Mouse (Mus musculus): ENCODE results near the gene Rarg. TPM values are rescaled to one million over a fixed set of nuclear protein-coding genes. Genes with fewer than 3 reads are reported as not detected.

Gene Rarg
- total and polyA plus RNA-seq, 2 experiments from 2014 or later: 4.6 to 6.5 TPM

GRCm38 (mm10) chr15:102193652-102194051, 63.7 kb downstream of the Rarg start:
- Histone ChIP-seq H3K4me2 (ENCODE audit: low read depth) (no peak overlapping the region), H3K27ac (ENCODE audit: low read depth, low read length) (no peak overlapping the region), H3K4me3 (ENCODE audit: low read depth, low read length) (no peak overlapping the region), H3K9me3 (ENCODE audit: low read length) (no peaks in the 10 kb centered on the region), H3K36me3 (ENCODE audit: insufficient read depth) (no peaks in the 10 kb centered on the region; the same call in 1 of the 2 replicates), H3K9ac (no peak overlapping the region), H3K27me3 (ENCODE audit: insufficient read depth, low read length) (no peaks in the 10 kb centered on the region), H3K4me1 (ENCODE audit: insufficient read depth) (no peaks in the 10 kb centered on the region)
- DNase-seq (no peak), ATAC-seq (no peak)
- WGBS: 88% methylated on average over 4 of the region's 4 CpGs
- no peak for TF ChIP-seq CTCF (IDR thresholded peaks at IDR 0.05; ENCODE audit: low read depth)

- H3K4me1 ChIP-seq (ENCODE audit: insufficient read depth): no peaks in the 10 kb centered on the region
- DNase-seq (no peak), ATAC-seq (no peak)
- H3K27ac ChIP-seq (ENCODE audit: low read depth, low read length): no peak overlapping the region
- no peak overlapping the region for H3K4me2 ChIP-seq (ENCODE audit: low read depth)
- H3K27me3 ChIP-seq (ENCODE audit: insufficient read depth, low read length): no peaks in the 10 kb centered on the region
- no peak for TF ChIP-seq CTCF (IDR thresholded peaks at IDR 0.05; ENCODE audit: low read depth)
- no peaks in the 10 kb centered on the region for H3K9me3 ChIP-seq (ENCODE audit: low read length)
- no peak overlapping the region for H3K4me3 ChIP-seq (ENCODE audit: low read depth, low read length)
- H3K36me3 ChIP-seq (ENCODE audit: insufficient read depth): no peaks in the 10 kb centered on the region; the same call in 1 of the 2 replicates
- H3K9ac ChIP-seq: no peak overlapping the region
- 74% methylated on average over 5 of the region's 5 CpGs for whole genome bisulfite sequencing
Measured at GRCm38 (mm10) chr15:102192820-102193386, 64.4 kb downstream of the Rarg start.

DNA sequence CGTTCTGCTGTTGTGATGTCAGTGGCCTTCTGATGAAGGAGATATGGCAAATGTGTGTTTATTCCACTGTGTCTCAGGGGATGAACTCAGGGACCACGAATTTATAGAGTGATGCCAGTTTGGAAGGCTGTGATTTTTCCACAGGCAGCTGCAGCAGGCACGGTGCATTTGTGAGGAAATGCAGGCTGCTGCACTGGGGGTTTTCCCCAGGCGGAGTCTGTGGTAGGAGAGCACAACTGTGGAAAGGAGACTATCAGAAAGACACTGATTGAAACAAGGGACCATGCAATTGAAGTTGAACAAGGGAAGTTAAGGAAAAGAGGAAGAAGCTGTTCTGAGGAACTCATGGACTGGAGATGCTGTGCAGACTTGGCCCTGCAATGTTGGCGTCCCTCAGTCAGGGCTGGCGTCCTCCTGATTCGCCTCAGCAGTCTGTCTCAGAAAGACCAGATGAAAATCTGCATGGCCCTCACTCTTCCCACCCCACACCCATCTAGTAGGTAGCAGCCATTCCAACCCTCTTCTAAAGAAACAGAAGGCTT, 65.0 kb downstream of the Rarg start:
- no peaks in the 10 kb centered on the region; the same call in 1 of the 2 replicates for H3K36me3 ChIP-seq (ENCODE audit: insufficient read depth)
- H3K4me1 ChIP-seq (ENCODE audit: insufficient read depth): no peaks in the 10 kb centered on the region
- DNase-seq (no peak), ATAC-seq (no peak)
- no peak overlapping the region for H3K27ac ChIP-seq (ENCODE audit: low read depth, low read length)
- no peak for TF ChIP-seq CTCF (IDR thresholded peaks at IDR 0.05; ENCODE audit: low read depth)
- H3K27me3 ChIP-seq (ENCODE audit: insufficient read depth, low read length): no peaks in the 10 kb centered on the region
- H3K9me3 ChIP-seq (ENCODE audit: low read length): no peaks in the 10 kb centered on the region
- 85% methylated on average over 7 of the region's 7 CpGs for WGBS
- H3K4me3 ChIP-seq (ENCODE audit: low read depth, low read length): no peak overlapping the region
- H3K9ac ChIP-seq: no peak overlapping the region
- no peak overlapping the region for H3K4me2 ChIP-seq (ENCODE audit: low read depth)

DNA sequence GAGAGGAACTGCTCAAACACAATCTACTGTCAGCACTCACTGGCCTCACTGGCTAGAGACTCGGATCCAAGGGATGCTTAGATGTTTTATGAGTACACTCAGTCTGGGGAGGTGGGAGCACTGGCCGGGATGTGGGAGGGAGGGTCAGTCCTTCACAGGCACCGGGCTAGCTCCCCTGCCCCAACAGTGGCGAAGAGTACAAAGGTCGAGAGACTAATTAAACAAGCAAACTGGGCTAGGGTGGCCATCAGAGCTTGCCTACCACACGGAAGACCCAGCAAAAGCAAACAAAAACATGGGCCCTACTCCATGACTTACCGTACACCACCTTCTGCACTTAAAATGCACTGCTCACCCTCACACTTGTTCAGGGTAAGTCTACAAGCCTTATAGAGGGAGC, 65.6 kb downstream of the Rarg start:
- ATAC-seq: no peak
- TF ChIP-seq CTCF (IDR thresholded peaks at IDR 0.05; ENCODE audit: low read depth): no peak
- H3K36me3 ChIP-seq (ENCODE audit: insufficient read depth): no peaks in the 10 kb centered on the region; the same call in 1 of the 2 replicates
- H3K27me3 ChIP-seq (ENCODE audit: insufficient read depth, low read length): no peaks in the 10 kb centered on the region
- WGBS: 74% methylated on average over 7 of the region's 7 CpGs
- H3K4me3 ChIP-seq (ENCODE audit: low read depth, low read length): no peak overlapping the region
- H3K9ac ChIP-seq: no peak overlapping the region
- H3K27ac ChIP-seq (ENCODE audit: low read depth, low read length): no peak overlapping the region
- H3K4me1 ChIP-seq (ENCODE audit: insufficient read depth): no peaks in the 10 kb centered on the region
- no peak for DNase-seq
- H3K4me2 ChIP-seq (ENCODE audit: low read depth): no peak overlapping the region
- no peaks in the 10 kb centered on the region for H3K9me3 ChIP-seq (ENCODE audit: low read length)

DNA sequence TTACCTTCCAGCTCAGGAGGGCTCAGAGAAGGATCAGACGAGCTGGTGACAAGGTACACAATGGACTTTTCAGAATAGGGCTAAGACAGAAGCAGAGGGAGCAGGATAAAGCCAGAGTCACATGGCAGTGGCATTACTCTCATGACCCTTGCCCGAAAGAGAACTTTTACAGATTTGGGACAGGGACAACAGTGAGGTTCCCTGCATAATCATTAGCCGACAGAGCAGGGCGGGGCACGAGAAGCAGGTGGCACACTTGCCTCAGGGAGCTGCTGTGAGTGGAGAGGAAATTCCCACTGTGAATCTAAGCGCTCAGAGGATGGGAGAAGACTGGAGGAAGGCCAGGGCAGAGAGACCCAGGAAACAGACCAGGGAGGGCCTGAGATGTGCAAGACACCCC, 68.4 kb downstream of the Rarg start:
- ATAC-seq: no peak
- peaks cover 4% of the 10 kb centered on the region; the same call in 1 of the 2 replicates for H3K36me3 ChIP-seq (ENCODE audit: insufficient read depth)
- H3K9me3 ChIP-seq (ENCODE audit: low read length): no peaks in the 10 kb centered on the region
- H3K4me1 ChIP-seq (ENCODE audit: insufficient read depth): no peaks in the 10 kb centered on the region
- H3K4me2 ChIP-seq (ENCODE audit: low read depth): no peak overlapping the region
- no peak overlapping the region for H3K9ac ChIP-seq
- no peak for DNase-seq
- whole genome bisulfite sequencing: 65% methylated on average over 6 of the region's 6 CpGs
- no peak overlapping the region for H3K27ac ChIP-seq (ENCODE audit: low read depth, low read length)
- H3K27me3 ChIP-seq (ENCODE audit: insufficient read depth, low read length): no peaks in the 10 kb centered on the region
- no peak overlapping the region for H3K4me3 ChIP-seq (ENCODE audit: low read depth, low read length)
- TF ChIP-seq CTCF (IDR thresholded peaks at IDR 0.05; ENCODE audit: low read depth): no peak

DNA sequence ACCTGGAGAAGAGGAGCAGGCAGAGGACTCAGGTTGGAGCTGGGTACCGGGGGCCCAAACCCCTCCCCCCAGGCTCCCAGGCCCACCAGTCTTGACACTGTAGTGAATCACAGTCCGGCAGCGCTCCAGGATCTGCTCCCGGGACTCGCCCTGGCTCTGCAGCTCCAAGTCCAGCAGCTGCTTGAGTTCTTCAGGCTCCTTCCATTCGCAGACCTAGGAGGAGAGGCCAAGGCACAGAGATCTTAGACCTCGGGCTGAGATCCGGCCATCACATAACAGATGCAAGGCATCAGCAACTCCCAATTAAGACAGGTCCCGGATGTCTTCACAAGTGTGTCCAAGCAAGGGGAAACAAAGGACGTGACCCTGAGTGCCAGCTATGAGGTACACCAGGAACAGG, 69.2 kb downstream of the Rarg start:
- Histone ChIP-seq H3K9ac (no peak overlapping the region), H3K27me3 (ENCODE audit: insufficient read depth, low read length) (no peaks in the 10 kb centered on the region), H3K4me2 (ENCODE audit: low read depth) (no peak overlapping the region), H3K4me1 (ENCODE audit: insufficient read depth) (no peaks in the 10 kb centered on the region), H3K27ac (ENCODE audit: low read depth, low read length) (no peak overlapping the region), H3K9me3 (ENCODE audit: low read length) (no peaks in the 10 kb centered on the region), H3K36me3 (ENCODE audit: insufficient read depth) (peaks cover 4% of the 10 kb centered on the region; the same call in 1 of the 2 replicates), H3K4me3 (ENCODE audit: low read depth, low read length) (no peak overlapping the region)
- DNase-seq (no peak), ATAC-seq (no peak)
- WGBS: 88% methylated on average over 10 of the region's 10 CpGs
- no peak for TF ChIP-seq CTCF (IDR thresholded peaks at IDR 0.05; ENCODE audit: low read depth)

- 0 out of 2 replicates have a peak, but pooled peaks cover 4% of the 10 kb centered on the region for H3K36me3 ChIP-seq (ENCODE audit: insufficient read depth)
- H3K9ac ChIP-seq: no peak overlapping the region
- no peak overlapping the region for H3K4me3 ChIP-seq (ENCODE audit: low read depth, low read length)
- ATAC-seq (no peak), DNase-seq (no peak)
- H3K9me3 ChIP-seq (ENCODE audit: low read length): no peaks in the 10 kb centered on the region
- no peak overlapping the region for H3K27ac ChIP-seq (ENCODE audit: low read depth, low read length)
- TF ChIP-seq CTCF (IDR thresholded peaks at IDR 0.05; ENCODE audit: low read depth): no peak
- H3K4me2 ChIP-seq (ENCODE audit: low read depth): no peak overlapping the region
- 87% methylated on average over 11 of the region's 11 CpGs for WGBS
- H3K4me1 ChIP-seq (ENCODE audit: insufficient read depth): no peaks in the 10 kb centered on the region
- H3K27me3 ChIP-seq (ENCODE audit: insufficient read depth, low read length): no peaks in the 10 kb centered on the region
Measured at GRCm38 (mm10) chr15:102186239-102186638, 71.1 kb downstream of the Rarg start.

Other genes with a start within 250 kb of the Rarg start
- 3.4 and 4.3 TPM in 2 replicates for gene Krt18, start 229.3 kb downstream of the Rarg start, total RNA-seq (2014; rRNA removed)
- gene Krt18, start 229.3 kb downstream of the Rarg start, polyA plus RNA-seq (2015; fragmentation: Nextera tagmentation; extraction: Ambion mirVana): 7.0 and 9.5 TPM in 2 replicates
- 187 and 194 TPM in 2 replicates for gene Eif4b, start 183.7 kb downstream of the Rarg start, total RNA-seq (2014; rRNA removed)
- 69.7 and 72.8 TPM in 2 replicates for gene Eif4b, start 183.7 kb downstream of the Rarg start, polyA plus RNA-seq (2015; fragmentation: Nextera tagmentation; extraction: Ambion mirVana)
- 7.0 and 8.4 TPM in 2 replicates for gene Tns2, start 157.1 kb downstream of the Rarg start, total RNA-seq (2014; rRNA removed)
- gene Tns2, start 157.1 kb downstream of the Rarg start, polyA plus RNA-seq (2015; fragmentation: Nextera tagmentation; extraction: Ambion mirVana): 2.8 and 5.0 TPM in 2 replicates
- 90.6 and 110 TPM in 2 replicates for gene Spryd3, start 121.3 kb downstream of the Rarg start, total RNA-seq (2014; rRNA removed)
- 76.5 and 95.6 TPM in 2 replicates for gene Spryd3, start 121.3 kb downstream of the Rarg start, polyA plus RNA-seq (2015; fragmentation: Nextera tagmentation; extraction: Ambion mirVana)
- 11.4 and 12.2 TPM in 2 replicates for gene Igfbp6, start 113.2 kb downstream of the Rarg start, total RNA-seq (2014; rRNA removed)
- 8.1 and 10.3 TPM in 2 replicates for gene Igfbp6, start 113.2 kb downstream of the Rarg start, polyA plus RNA-seq (2015; fragmentation: Nextera tagmentation; extraction: Ambion mirVana)
- 0.10 TPM in 1 of 2 replicates, not detected in the other for gene Soat2, start 107.0 kb downstream of the Rarg start, total RNA-seq (2014; rRNA removed)
- gene Soat2, start 107.0 kb downstream of the Rarg start, polyA plus RNA-seq (2015; fragmentation: Nextera tagmentation; extraction: Ambion mirVana): 0.12 TPM in 1 of 2 replicates, not detected in the other
- 67.2 and 83.2 TPM in 2 replicates for gene Zfp740, start 54.3 kb downstream of the Rarg start, total RNA-seq (2014; rRNA removed)
- gene Zfp740, start 54.3 kb downstream of the Rarg start, polyA plus RNA-seq (2015; fragmentation: Nextera tagmentation; extraction: Ambion mirVana): 20.0 and 29.7 TPM in 2 replicates
- 46.2 and 47.8 TPM in 2 replicates for gene Csad, start 52.8 kb downstream of the Rarg start, total RNA-seq (2014; rRNA removed)
- gene Csad, start 52.8 kb downstream of the Rarg start, polyA plus RNA-seq (2015; fragmentation: Nextera tagmentation; extraction: Ambion mirVana): 25.9 and 29.9 TPM in 2 replicates
- 0.31 and 2.4 TPM in 2 replicates for gene Itgb7, start 25.6 kb downstream of the Rarg start, total RNA-seq (2014; rRNA removed)
- 0.50 and 0.75 TPM in 2 replicates for gene Itgb7, start 25.6 kb downstream of the Rarg start, polyA plus RNA-seq (2015; fragmentation: Nextera tagmentation; extraction: Ambion mirVana)
- gene Gm9918, start 13.0 kb upstream of the Rarg start, total RNA-seq (2014; rRNA removed): 0.15 TPM in 1 of 2 replicates, not detected in the other
- not detected in 2 replicates for gene Gm9918, start 13.0 kb upstream of the Rarg start, polyA plus RNA-seq (2015; fragmentation: Nextera tagmentation; extraction: Ambion mirVana)
- 33.2 and 39.3 TPM in 2 replicates for gene Mfsd5, start 21.9 kb upstream of the Rarg start, total RNA-seq (2014; rRNA removed)
- 63.0 and 63.7 TPM in 2 replicates for gene Mfsd5, start 21.9 kb upstream of the Rarg start, polyA plus RNA-seq (2015; fragmentation: Nextera tagmentation; extraction: Ambion mirVana)
- 2.7 and 9.6 TPM in 2 replicates for gene Espl1, start 38.7 kb upstream of the Rarg start, total RNA-seq (2014; rRNA removed)
- gene Espl1, start 38.7 kb upstream of the Rarg start, polyA plus RNA-seq (2015; fragmentation: Nextera tagmentation; extraction: Ambion mirVana): 1.5 and 2.3 TPM in 2 replicates
- 177 and 262 TPM in 2 replicates for gene Pfdn5, start 68.6 kb upstream of the Rarg start, total RNA-seq (2014; rRNA removed)
- 518 and 621 TPM in 2 replicates for gene Pfdn5, start 68.6 kb upstream of the Rarg start, polyA plus RNA-seq (2015; fragmentation: Nextera tagmentation; extraction: Ambion mirVana)
- gene Myg1, start 74.2 kb upstream of the Rarg start, total RNA-seq (2014; rRNA removed): 46.4 and 54.2 TPM in 2 replicates
- gene Myg1, start 74.2 kb upstream of the Rarg start, polyA plus RNA-seq (2015; fragmentation: Nextera tagmentation; extraction: Ambion mirVana): 80.2 and 85.7 TPM in 2 replicates
- 25.5 and 27.9 TPM in 2 replicates for gene Aaas, start 93.3 kb upstream of the Rarg start, total RNA-seq (2014; rRNA removed)
- gene Aaas, start 93.3 kb upstream of the Rarg start, polyA plus RNA-seq (2015; fragmentation: Nextera tagmentation; extraction: Ambion mirVana): 31.6 and 33.4 TPM in 2 replicates
- 0.92 and 2.1 TPM in 2 replicates for gene Sp7, start 109.7 kb upstream of the Rarg start, total RNA-seq (2014; rRNA removed)
- 0.30 and 0.35 TPM in 2 replicates for gene Sp7, start 109.7 kb upstream of the Rarg start, polyA plus RNA-seq (2015; fragmentation: Nextera tagmentation; extraction: Ambion mirVana)
- 16.4 and 22.5 TPM in 2 replicates for gene Sp1, start 148.6 kb upstream of the Rarg start, total RNA-seq (2014; rRNA removed)
- gene Sp1, start 148.6 kb upstream of the Rarg start, polyA plus RNA-seq (2015; fragmentation: Nextera tagmentation; extraction: Ambion mirVana): 2.0 and 2.6 TPM in 2 replicates
- gene Amhr2, start 187.8 kb upstream of the Rarg start, total RNA-seq (2014; rRNA removed): 0.38 and 1.1 TPM in 2 replicates
- 0.34 and 0.65 TPM in 2 replicates for gene Amhr2, start 187.8 kb upstream of the Rarg start, polyA plus RNA-seq (2015; fragmentation: Nextera tagmentation; extraction: Ambion mirVana)
- 21.5 and 22.3 TPM in 2 replicates for gene Prr13, start 201.5 kb upstream of the Rarg start, total RNA-seq (2014; rRNA removed)
- gene Prr13, start 201.5 kb upstream of the Rarg start, polyA plus RNA-seq (2015; fragmentation: Nextera tagmentation; extraction: Ambion mirVana): 69.9 and 90.9 TPM in 2 replicates
- 134 and 154 TPM in 2 replicates for gene Pcbp2, start 213.0 kb upstream of the Rarg start, total RNA-seq (2014; rRNA removed)
- 102 and 103 TPM in 2 replicates for gene Pcbp2, start 213.0 kb upstream of the Rarg start, polyA plus RNA-seq (2015; fragmentation: Nextera tagmentation; extraction: Ambion mirVana)
- not detected in 2 replicates for gene Gm10337, start 246.2 kb upstream of the Rarg start, total RNA-seq (2014; rRNA removed)
- gene Gm10337, start 246.2 kb upstream of the Rarg start, polyA plus RNA-seq (2015; fragmentation: Nextera tagmentation; extraction: Ambion mirVana): 3.7 and 4.2 TPM in 2 replicates